Mouse (Mus musculus): ENCODE results near the gene Etv4. TPM values are rescaled to one million over a fixed set of nuclear protein-coding genes. Genes with fewer than 3 reads are reported as not detected.

Gene Etv4
- total RNA-seq, 2 experiments from 2014 or later: 6.6 to 6.8 TPM

DNA sequence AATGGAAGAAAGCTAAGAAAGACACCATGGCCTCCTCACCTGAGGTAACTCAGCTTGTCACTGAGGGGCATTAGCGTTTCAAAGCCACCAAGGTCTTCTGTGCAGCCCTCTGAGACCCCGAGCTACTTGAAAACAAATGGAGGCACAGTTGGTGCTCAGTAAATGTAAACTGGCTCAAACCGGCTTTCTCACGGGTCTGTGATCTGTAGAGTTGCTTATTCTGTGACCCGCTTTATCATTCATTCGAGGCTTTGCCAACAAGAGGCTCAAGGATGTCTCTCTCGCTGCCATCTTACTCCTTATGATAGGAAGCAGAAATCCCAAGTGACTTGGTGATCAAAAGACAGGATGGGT lies 658 bp upstream of the Etv4 start:
- no peak for DNase-seq

DNA sequence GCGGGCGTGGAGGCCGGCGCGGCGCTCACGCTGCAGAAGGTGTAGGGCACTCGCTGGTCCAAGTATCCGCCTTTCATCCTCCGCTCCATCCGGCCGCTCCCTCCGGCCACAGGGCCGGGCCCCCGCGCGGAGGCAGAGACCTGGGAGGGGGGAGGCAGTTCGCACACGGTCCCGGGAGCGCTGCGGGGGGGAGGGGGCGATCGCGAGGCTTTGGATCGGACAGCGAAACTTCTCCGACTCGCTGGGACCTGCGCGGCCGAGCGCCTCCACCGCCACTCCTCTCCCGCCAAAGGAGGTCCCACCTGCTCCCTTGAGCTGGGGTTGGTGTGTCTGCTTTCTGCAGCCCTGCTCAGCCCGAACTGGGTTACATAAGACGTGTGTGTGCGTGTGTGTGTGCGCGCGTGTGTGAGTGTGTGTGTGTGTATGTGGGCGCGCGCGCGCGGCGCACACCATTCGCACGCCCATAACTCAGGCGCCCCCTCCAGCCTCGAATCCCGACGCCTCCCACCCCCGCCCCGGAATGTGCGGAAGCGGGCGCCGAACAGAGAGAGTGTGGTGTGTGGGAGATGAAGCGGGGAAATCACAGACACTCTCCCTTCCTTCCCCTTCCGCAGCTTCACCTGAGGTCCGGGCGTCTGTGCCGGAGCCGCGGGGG lies 556 bp downstream of the Etv4 start:
- peak; percentile 30 for DNase-seq

DNA sequence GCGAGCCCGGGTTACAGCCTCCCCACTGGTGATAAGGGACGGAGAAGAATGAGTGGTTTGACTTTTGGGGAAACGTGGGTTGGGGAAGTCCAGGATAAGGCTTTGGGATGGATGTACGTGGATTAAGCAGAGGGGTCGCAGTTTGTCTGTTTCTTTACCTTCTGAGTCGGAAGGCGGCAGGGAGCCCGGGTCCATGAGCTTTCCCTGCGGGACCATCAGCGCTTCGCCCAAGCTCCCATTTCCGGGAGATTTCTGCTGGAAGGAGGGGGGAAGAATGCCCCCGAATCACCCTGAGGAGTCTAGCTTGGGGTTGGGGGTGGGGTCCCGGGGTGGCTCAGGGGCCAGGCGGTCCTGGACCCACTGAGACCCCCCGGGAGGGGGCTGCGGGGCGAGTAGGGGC lies 1.1 kb downstream of the Etv4 start:
- no peak for DNase-seq

DNA sequence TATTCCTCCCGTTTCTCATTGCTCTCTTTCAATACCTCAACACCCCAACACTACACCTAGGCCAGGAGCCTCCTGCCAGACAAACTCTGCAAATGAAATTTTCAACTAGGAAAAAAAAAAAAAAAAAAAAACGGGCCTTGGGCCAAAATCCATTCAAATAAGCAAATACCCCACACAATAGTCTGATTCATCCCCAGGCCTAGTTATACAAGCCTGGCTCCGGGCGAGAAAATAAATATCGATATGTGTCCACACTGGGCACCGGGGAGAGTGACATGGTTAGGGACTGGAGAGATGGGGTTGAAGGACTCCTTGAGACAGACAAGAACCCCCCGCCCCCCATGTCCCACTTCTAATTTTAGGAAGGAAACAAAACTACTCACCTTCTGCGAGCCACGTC lies 1.6 kb downstream of the Etv4 start:
- DNase-seq: no peak

DNA sequence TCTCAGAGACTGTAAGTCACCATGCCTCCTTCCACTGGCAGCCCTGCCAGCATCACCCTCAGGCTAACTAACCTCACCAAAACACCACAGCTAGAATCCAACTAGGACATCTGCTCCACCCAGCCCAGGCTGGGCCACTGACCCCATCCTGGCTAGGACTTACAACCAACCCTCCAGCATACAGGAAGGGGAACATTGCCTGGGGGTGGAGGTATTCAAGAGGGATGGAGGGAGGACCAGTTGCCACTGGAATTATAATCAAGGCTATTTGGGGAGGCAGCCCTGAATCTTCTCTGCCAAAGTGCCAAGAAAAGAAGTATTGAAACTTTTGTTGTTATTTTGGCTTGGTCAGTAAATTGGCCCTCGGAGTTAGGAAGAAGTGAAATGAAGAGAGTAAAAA lies 2.0 kb downstream of the Etv4 start:
- DNase-seq: no peak

DNA sequence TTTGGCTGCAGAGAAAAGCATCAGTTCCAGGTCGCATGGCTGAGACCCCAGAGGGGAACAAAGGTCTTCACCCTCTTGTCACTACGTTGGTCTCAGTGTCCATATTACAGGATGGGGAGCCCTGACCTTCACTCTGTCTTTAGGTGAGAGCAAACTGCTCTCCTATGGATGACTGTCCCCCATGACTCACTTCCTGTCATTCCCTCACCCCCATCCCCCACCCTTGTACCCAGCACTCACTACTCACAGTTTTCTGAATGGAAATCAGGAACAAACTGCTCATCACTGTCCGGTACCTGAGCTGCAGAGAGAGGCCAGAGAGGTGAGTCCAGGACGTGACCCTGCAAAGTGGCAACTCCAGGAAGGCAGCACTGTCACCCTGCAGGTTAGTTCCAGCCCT lies 8.3 kb downstream of the Etv4 start:
- no peak for DNase-seq

DNA sequence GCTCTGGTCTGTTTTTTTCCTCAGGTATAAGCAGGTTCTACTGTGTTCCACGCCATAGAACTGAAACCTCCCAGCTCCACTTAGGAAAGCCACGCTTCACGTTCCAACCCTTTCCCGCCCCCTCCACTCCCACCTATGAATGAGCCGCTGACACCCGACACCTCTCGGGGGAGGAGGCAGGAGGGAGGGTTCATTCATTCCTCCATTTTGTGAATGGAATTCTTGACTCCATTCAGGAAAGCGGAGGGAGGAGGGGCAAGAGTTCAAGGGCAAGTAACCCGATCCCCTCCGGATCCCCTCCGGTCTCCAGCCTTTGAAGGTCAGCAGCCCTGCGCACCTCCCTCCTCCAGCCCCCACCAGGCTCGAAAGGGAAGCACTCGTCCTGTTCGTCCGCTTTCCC lies 12.7 kb downstream of the Etv4 start:
- peak; percentile 77 for DNase-seq

DNA sequence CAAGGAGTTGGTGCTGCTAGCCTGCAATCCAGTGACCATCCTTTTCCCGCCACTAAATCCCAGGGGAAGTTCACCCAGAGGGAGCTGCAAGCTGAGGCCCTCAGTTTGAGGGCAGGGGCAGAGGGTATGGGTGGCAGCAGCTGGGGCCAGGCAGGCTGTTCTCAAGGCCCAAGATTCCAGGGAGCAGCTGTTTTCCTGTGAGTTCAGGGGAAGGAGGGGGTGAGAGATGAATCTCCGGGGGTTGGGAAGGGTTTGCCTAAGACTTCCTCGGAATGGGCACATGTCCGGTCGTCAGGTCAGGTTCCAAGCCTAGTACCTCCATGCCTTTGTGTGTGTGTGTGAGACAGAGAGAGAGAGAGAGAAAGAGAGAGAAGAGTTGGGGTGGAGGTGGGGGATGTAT lies 13.1 kb downstream of the Etv4 start:
- no peak for DNase-seq

DNA sequence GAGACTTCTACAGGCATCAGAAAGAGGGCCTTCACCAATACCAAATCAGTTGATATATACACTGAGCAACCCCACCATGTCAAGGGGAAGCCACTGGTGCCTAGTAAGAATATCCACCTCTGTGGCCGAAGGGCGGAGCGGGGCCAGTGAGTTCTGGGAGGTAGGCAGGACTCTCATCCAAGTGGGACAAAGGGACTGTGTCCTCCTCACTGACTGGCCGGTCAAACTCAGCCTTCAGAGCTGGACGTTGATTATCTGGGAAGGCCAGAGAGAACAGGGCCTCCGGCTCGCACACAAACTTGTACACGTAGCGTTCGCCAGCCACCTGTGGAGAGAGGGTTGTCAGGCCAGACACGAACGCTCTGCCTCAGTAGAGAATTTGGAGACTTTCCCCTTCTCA lies 14.9 kb downstream of the Etv4 start:
- DNase-seq: no peak

DNA sequence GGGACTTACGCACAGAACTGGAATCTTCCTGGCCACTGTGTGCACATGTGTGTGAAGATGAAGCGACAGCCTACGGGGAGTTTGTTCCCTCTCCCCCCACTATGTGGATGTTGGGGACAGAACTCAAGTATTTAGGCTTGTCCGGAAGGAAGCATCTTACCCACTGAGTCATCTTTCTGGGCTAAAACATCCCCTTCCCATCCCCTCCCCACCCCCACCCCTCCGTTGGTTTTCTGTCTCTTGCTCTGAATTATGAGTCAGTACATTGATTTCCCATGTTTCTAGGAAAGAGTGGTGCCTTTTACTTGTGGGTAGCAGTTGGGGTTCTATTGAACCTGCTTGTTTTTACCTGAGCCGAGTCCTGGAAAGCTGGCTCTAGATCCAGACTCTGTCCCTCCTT lies 16.4 kb downstream of the Etv4 start:
- no peak for DNase-seq

DNA sequence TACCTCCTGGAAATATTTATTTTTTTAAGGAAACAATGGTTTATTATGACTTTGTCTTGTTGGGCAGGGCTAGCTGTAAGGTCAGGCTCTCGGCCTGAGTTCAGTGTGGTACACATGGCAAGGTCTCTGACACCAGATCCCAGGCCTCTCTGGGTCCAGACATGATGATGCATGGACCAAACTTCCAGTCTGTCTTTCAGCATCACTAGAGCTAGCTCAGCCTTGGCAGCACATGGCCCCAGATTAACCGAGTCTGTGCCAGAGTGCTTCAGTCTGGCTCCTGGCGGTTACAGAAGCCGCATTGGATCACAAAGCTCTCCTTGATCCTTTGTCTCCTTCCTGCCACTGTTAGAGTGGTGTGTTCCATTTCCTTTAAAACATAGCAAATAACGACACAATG lies 17.8 kb downstream of the Etv4 start:
- DNase-seq: no peak

DNA sequence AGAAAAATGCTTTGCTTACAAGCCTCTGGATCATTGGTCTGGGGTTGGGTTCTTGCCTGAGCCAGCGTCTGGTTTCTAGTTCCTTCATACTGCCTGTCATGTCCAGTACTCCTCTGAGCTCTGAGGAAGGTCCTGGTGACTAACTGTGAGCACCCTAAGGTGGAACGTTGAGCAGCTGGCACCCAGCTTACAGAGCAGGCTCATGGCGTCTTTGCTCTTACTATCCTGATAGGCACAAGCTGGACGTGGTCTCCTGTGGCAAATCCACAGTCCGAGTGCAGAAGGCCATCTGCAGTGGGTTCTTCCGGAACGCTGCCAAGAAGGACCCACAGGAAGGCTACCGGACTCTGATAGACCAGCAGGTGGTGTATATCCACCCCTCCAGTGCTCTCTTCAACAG lies 20.6 kb downstream of the Etv4 start:
- DNase-seq: no peak

DNA sequence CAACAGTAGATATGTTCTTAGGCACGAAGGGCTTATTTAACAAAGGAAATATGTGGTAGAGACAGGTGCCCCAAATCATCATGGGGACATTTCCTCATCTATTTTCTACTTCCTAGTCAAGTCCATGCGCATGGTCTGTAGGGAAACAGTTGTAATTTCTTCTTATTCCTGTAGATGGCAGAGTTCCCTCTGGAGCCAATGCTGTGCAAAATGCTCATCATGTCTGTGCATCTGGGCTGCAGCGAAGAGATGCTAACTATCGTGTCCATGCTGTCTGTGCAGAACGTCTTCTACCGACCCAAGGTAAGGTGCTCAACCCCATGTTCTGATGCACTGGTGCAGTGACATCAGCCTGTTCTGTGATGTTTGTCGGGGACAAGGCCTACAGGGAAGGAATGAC lies 21.4 kb downstream of the Etv4 start:
- DNase-seq: peak; percentile 35

DNA sequence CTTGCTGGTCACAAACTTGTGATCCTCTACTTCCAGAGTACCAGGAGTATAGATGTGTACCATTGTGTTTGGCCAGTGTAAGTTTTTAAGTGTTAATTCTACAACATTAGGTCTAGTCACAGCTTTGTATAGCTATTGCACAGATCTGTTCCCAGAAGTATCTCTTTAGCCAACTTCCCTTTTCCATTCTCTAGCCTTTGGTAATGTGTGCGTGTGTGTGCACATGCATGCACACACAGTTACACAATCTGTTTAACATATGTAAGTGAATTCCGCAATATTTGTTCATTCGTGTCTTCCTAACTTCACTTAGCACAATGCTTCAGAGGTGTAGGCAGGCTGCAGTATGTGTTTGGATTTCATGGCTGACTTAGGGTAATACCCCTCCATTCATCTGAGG lies 25.6 kb downstream of the Etv4 start:
- DNase-seq: no peak

DNA sequence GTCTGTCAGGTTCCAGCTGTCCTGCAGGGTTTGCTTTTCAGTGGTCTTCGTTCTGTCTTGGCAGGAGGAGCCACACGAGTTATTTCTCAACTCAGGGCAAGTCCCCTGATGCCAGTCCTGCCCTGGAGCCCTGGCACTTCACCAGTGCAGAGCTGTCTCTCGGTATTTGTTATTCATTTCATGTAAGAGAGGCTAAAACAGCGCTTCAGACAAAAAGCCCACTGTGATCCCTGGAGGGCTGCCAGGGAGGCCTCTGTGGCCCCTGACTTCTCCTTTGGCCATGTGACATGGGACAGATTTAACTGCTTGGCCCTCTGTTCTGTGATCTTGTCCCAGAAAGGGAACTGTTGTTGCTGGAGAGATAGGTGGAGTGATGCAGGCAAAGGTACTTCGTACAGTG lies 26.7 kb downstream of the Etv4 start:
- no peak for DNase-seq

DNA sequence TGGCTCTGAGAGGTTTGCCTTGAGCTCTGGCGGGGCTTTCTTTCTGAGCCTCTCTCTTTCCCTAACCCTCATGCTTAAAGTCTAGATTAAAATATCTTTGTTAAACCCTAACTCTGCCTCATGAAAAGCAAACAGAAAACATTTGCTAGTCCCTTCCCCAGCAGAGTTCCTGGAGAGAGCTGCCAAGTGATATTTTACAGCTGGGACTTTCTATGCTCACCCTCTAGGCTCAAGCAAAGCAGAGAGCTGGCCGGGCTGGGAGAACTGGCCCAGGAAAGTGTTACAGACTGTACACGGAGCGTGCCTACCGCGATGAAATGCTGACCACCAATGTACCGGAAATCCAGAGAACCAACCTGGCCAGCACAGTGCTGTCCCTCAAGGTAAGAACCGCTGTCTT lies 27.8 kb downstream of the Etv4 start:
- peak; percentile 34 for DNase-seq

DNA sequence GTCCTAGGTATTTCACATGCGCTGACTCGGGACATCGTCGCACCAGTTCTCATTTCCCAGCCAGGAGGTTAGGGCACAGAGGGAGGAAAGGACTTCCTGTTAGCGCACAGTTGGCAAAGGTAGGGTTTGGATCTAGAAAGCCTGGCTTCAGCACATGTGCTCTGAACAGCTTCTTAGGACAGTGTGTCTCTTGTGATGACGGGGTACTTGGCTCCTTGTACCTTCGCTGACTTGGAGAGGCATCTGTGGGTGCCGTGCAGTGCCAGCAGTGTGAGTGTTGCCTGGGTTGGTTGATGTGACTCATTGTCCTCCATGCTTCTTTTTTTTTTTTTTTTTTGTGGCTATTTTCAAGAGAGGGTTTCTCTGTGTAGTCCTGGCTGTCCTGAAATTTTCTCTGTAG lies 28.6 kb downstream of the Etv4 start:
- no peak for DNase-seq

DNA sequence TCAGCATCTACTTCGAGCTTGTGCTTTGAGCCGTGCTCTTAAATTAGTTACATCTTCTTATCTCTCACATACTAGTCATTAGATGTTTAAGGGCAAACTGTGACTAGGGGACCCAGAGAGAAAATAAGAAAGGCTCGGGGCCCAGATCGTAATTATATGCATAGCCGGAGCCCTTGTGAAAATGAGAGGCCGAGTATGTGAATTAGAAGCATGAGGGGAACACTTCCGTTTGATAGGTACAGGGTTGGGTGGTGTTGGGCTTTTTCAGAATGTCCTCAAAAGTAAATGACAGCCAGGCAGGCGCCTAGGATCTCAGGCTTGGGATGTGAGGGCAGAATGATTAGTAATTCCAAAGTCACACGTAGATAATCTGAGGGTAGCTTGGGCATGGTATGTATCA lies 51.6 kb downstream of the Etv4 start:
- DNase-seq: no peak

DNA sequence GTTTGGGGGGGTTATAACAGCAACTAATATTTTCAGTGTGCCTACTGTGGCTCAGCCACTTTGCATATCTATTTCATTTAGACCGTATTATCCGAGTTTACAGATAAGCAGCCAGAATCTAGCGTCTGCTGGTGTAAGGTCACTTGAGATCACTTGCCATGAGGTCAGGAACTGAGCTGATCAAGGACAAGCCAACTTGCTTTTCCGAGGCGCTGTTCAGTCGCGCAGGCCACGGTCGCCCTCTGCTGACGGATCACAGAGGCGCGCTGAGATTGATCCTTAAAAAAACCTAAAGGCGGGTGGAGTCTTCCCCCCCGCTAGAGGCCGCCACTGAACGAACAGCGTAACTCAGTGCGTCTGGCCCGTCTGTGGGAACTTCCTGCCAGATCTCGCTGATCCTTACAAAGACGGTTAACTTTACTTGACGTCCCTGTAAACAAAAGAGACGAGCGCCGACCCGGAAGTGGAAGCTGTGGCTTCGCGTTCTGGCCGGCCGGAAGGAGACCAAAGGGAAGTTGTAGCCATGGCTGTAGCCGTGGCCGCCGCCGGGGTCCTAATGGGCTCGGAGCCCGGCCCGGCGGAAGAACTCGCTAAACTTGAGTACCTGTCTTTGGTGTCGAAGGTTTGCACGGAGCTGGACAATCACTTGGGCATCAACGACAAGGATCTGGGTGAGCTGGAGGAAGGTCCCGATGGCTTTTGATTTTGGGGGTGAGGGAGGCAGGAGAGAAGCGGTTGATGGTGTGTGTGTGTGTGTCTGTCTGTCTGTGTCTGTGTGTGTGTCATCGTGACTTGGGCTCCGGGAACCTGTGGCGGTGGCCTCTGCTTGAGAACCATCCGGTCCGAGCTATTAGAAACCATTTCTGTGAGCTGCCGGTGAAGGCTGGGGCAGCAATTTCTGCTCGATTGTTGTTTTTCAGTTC lies 52.4 kb downstream of the Etv4 start, which contains the start of gene Dhx8:
Gene Dhx8 (plus strand): TSS at position 402 of the 923 bp plus-strand sequence.
- peak; percentile 99 for DNase-seq

DNA sequence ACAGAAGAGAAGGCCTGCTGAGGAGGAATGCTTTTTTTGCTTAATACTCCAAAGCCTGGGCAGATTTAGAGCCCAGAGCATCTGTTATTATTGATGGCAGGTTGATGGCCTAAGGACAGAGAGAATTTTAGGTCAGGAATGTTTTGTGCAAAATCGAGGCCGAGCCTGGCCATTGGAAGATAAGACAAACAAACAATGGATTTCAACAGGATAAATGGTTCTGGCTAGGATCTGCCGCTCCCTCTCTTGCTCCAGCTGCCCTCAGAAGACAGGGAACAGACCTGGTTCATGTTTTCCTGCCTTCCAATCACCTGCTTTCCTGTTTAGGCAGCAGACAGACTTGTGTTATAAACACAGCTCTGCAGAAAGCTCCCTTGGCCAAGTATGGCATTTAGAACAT lies 55.9 kb downstream of the Etv4 start:
- DNase-seq: no peak

DNA sequence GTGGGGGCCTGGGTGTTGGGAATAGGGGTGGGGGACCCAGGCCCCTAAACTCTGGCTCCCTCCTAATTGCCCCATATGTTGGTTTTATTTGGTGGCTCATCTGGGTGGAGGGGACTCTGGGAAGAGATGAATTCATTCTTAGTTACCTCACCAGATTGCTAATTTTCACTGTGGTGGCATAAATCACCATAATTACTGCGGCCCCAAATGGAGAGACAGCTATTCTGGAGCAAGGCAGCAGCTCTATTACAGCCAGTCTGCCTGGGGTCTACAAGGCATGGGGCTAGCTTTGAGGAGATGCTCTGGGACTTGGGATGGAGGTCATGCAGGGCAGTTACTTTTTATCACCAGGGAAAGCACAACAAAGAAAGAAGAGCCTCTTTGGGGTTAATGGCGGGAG lies 58.4 kb downstream of the Etv4 start:
- DNase-seq: no peak

DNA sequence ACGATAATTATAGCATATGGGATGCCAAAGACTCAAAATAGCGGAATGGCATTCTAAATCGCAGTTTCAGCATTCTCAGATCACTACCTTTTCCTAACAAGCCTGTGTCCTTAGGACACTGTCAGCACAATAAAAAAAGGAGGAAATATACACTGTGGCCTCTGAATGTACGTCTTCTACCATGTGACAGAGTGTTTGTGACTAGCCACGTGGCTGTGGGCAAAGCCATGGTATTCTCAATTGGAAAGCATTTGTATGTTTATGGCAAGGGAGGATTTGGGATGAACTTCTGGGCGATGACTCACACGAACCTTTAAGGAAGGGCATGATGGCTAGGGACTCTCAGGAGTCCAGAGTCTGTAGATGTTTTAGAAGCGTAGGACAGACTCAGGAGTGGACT lies 60.1 kb downstream of the Etv4 start:
- no peak for DNase-seq

DNA sequence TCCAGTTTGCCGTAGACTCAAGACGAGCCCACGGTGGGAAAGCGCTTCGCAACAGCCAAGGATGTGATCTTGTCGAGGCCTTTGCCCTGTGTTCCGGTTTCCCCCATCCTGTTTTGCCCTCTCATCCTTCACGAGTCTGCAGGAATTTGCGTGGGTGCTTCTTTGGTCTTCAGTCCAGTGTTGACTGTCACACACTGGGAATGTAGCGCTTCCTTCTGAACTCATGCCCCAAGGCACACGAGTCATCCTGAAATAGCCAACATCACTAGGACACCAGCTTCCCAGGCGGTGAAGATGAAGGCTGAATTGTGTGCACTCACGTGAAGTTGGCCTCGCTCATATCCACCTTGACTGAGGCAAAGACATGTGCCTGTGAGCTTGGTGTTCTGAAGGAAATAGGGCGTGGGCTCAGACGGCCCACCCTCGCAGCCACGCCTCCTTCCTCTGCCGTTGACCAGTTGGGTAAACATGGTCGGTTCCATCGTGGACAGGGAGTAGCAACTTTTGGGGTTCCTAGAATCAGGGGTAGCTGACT lies 65.1 kb downstream of the Etv4 start:
- DNase-seq: no peak
